Mouse (Mus musculus) testis, adult 2 months (tissue): ENCODE results near the gene Elk3. TPM values are rescaled to one million over a fixed set of nuclear protein-coding genes. Genes with fewer than 3 reads are reported as not detected.

Source experiments
- H3K27ac ChIP-seq: fragments of 200-500 bp; 2 replicates; pipeline ENCODE4 v1.5.1; 2012; ENCODE audit warnings: low read depth, low read length; ENCODE audit not compliant: control insufficient read depth, insufficient read depth
- H3K27me3 ChIP-seq: fragments of 200-500 bp; 2 replicates; pipeline ENCODE4 v1.6.1; 2012; ENCODE audit warnings: mild to moderate bottlenecking, low read length, moderate library complexity; ENCODE audit not compliant: control insufficient read depth, insufficient read depth
- H3K36me3 ChIP-seq: fragments of 200-500 bp; 2 replicates; pipeline ENCODE4 v1.6.1; 2012; ENCODE audit warnings: mild to moderate bottlenecking, low read length; ENCODE audit not compliant: control insufficient read depth, insufficient read depth
- H3K4me1 ChIP-seq: fragments of 200-500 bp; 2 replicates; pipeline ENCODE4 v1.6.1; 2012; ENCODE audit warnings: low read length; ENCODE audit not compliant: control insufficient read depth, insufficient read depth
- H3K4me3 ChIP-seq: fragments of 200-500 bp; 2 replicates; pipeline ENCODE4 v1.5.1; 2012; ENCODE audit warnings: low read depth, mild to moderate bottlenecking, low read length, moderate library complexity, mixed read lengths; ENCODE audit not compliant: control insufficient read depth
- CTCF ChIP-seq: fragments of 200-500 bp; IDR thresholded peaks from 2 replicates; pipeline ENCODE4 v1.5.1; 2012; ENCODE audit warnings: low read depth, mild to moderate bottlenecking, inconsistent platforms, low read length, moderate library complexity; ENCODE audit not compliant: control insufficient read depth, insufficient read depth, insufficient replicate concordance
- POLR2A ChIP-seq: fragments of 200-500 bp; IDR thresholded peaks from 2 replicates; pipeline ENCODE4 v1.6.1; 2012; ENCODE audit warnings: low read depth, mild to moderate bottlenecking, inconsistent platforms, low read length, moderate library complexity; ENCODE audit not compliant: control insufficient read depth
- polyA plus RNA-seq: library from polyadenylated mRNA; depleted of rRNA; stranded (reverse); fragments of >200 nt; gene quantifications from 2 replicates; pipeline ENCODE4 v1.2.3, GENCODE M21; 2012

Gene Elk3
- polyA plus RNA-seq, 1 experiment: 2.2 TPM

DNA sequence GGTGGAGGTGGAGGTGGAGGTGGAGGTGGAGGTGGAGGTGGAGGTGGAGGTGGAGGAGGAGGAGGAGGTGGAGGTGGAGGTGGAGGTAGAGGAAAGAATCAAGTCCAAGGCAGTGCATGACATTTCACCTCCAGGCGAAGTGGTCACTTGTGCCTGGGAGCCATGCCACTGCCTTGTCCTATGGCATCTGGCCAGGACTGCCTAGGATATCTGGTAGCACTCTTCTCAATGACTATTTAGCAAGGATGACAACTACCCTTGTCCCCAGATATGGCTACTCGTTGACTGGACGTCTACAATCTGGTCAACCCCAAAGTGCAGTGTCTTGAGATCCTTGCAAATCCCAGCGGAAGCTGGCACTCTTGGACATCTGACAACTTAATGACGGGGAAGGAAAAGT is 27.6 kb upstream of the Elk3 start:
- Histone ChIP-seq H3K4me1 (no peaks in the 10 kb centered on the region; the same call in none of the 2 replicates), H3K4me3 (no peak overlapping the region), H3K36me3 (no peaks in the 10 kb centered on the region), H3K27ac (no peak overlapping the region), H3K27me3 (no peaks in the 10 kb centered on the region)
- TF ChIP-seq POLR2A: no peak
- no peak for TF ChIP-seq CTCF

- Histone ChIP-seq H3K4me3 (no peak overlapping the region), H3K4me1 (no peaks in the 10 kb centered on the region; the same call in none of the 2 replicates), H3K36me3 (no peaks in the 10 kb centered on the region), H3K27ac (no peak overlapping the region; the same call in 1 of the 2 replicates), H3K27me3 (no peaks in the 10 kb centered on the region)
- TF ChIP-seq POLR2A: no peak
- TF ChIP-seq CTCF: no peak
Observed at GRCm38 (mm10) chr10:93336462-93336931, 25.6 kb upstream of the Elk3 start.

DNA sequence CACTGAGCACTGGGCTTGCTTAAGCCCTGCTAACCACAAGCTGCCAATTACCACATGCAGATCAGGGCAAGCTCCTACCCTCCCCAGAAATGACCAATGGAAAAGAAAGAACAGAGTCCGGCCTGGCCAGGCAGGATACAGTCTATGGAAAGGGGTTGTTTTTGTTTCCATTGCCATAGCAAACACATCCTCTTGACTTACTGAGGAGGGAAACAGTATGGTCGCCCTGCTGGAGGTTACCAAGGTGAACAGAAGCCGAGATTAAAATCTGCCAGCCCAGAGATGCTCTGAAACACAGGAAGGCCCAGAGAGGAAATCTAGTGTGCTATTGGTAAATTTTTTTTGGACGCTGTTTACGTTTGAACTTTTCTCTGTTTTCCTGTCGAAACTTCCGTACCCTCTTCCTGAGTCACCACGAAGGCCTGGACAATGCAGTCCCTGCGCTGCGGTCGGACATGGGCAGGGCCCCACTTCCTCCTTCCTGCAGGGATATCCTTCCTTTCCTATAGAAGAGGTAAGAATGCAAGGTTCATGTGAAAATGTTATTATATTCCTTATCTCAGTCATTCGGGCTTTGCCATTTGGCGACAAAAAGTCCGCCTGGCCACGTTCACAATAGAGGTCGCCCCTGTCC is 25.0 kb upstream of the Elk3 start:
- no peak for TF ChIP-seq POLR2A
- no peak for TF ChIP-seq CTCF
- no peaks in the 10 kb centered on the region; the same call in none of the 2 replicates for H3K4me1 ChIP-seq
- no peaks in the 10 kb centered on the region for H3K27me3 ChIP-seq
- no peak overlapping the region for H3K27ac ChIP-seq
- no peak overlapping the region for H3K4me3 ChIP-seq
- H3K36me3 ChIP-seq: no peaks in the 10 kb centered on the region

DNA sequence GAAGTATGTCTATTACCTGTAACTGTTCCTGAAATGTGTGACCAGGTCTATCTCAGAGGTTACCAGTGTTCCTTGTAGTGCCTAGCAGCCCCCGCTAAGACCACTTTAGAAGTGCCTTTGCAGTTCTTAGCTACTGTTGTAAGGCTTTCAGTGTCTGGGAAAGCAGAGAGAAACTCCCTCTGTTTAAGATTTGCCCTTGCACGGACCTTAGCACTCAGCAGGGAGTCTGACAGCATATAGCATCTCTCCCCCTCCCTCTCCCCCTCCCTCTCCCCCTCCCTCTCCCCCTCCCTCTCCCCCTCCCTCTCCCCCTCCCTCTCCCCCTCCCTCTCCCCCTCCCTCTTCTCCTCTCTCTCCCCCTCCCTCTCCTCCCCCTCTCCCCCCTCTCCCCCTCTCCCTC is 24.1 kb upstream of the Elk3 start:
- H3K4me3 ChIP-seq: no peak overlapping the region
- no peak overlapping the region for H3K27ac ChIP-seq
- TF ChIP-seq POLR2A (no peak), CTCF (no peak)
- no peaks in the 10 kb centered on the region; the same call in none of the 2 replicates for H3K4me1 ChIP-seq
- H3K27me3 ChIP-seq: no peaks in the 10 kb centered on the region
- no peaks in the 10 kb centered on the region for H3K36me3 ChIP-seq

DNA sequence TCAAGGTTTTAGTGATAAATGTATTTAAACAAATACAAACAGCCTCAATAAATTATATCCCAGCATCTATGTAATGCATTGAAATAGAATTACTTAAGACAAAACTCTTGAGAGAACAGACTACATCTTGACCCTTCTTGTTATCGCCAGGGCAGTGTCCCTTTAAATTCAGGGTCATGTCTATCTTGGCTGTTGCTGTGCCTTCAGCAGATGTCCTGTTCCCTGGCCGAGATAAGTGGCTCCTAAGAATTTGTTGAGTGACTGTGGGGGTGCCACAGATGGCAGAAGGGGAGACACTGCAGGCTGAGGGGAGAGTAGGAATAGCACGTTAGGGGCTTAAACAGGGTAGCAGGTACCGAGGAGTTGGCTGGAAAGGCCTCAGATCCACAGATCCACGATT is 22.3 kb upstream of the Elk3 start:
- Histone ChIP-seq H3K27ac (no peak overlapping the region), H3K27me3 (no peaks in the 10 kb centered on the region), H3K4me3 (no peak overlapping the region), H3K36me3 (no peaks in the 10 kb centered on the region), H3K4me1 (no peaks in the 10 kb centered on the region; the same call in none of the 2 replicates)
- TF ChIP-seq POLR2A (no peak), CTCF (no peak)

DNA sequence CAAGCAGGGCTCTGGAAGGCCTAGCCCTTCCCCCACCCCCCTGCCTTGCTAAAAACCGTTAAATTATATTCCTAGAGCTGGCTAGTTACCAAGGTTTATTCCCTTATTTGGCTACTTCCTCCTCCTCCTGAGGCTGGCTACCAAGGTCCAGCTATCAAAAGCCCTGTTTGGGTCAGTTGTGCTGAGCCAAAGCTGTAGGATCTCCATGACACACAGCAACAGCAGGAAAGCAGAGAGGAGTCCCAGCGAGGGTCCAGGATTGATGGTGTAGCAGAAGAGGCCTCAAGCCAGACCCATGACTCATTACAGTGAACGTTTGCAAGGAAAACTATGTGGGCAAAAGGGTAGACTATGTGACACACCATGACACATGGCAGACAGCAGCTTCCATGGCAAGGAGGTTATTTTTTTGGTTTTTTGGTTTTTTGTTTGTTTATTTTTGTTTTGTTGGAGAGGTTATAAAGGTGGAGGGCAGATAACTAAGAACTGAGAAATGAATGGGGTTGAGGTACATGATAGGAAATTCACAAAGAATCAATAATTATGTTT is 21.4 kb upstream of the Elk3 start:
- H3K4me3 ChIP-seq: no peak overlapping the region
- H3K4me1 ChIP-seq: no peaks in the 10 kb centered on the region; the same call in none of the 2 replicates
- H3K27me3 ChIP-seq: no peaks in the 10 kb centered on the region
- TF ChIP-seq POLR2A (no peak), CTCF (no peak)
- no peak overlapping the region for H3K27ac ChIP-seq
- H3K36me3 ChIP-seq: no peaks in the 10 kb centered on the region

DNA sequence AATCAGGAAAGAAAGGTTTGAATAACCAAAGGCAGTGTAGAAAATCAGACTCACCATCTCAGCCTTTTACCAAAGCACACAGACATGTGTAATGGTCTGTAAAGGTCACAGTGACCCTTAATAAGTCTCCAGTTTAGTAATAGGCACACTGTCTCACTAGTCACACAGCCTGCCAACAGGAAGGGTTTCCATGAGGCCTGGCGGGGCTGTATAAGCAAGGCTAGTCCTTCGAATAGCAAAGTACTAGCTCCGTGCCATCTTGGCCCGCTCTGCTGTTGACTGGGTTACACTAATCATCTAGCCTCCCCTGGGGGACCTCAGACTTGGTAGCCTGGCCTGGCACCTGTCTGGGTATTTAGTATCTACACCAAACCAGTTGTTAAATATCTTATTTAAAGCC is 20.6 kb upstream of the Elk3 start:
- Histone ChIP-seq H3K4me1 (peaks cover 4% of the 10 kb centered on the region), H3K27me3 (no peaks in the 10 kb centered on the region)

More for the DNA sequence above, 20.6 kb upstream of the Elk3 start:
- H3K27ac ChIP-seq: no peak overlapping the region
- no peak overlapping the region for H3K4me3 ChIP-seq
- no peaks in the 10 kb centered on the region for H3K36me3 ChIP-seq
- no peak for TF ChIP-seq POLR2A
